Mouse (Mus musculus) heart, embryonic 15.5 days (tissue): ENCODE results near the gene Nfia. TPM values are rescaled to one million over a fixed set of nuclear protein-coding genes. Genes with fewer than 3 reads are reported as not detected.

ENCODE experiments used
- ATAC-seq: fragments of 200-750 bp; cut with Nextera tagmentation; replicated peaks from 2 replicates; pipeline ENCODE4 v1.8.0; 2017; ENCODE audit warnings: low read depth, moderate TSS enrichment; ENCODE audit not compliant: insufficient number of reproducible peaks, insufficient read depth, low FRiP score
- H3K27ac ChIP-seq: fragments of 300-500 bp; sonication (generic); 2 replicates; pipeline ENCODE4 v1.5.1; 2015; ENCODE audit warnings: mild to moderate bottlenecking, inconsistent platforms
- H3K27me3 ChIP-seq: fragments of 300-500 bp; sonication (generic); 2 replicates; pipeline ENCODE4 v1.6.1; 2015; ENCODE audit warnings: inconsistent platforms
- H3K36me3 ChIP-seq: fragments of 300-500 bp; sonication (generic); 2 replicates; pipeline ENCODE4 v1.6.1; 2015; ENCODE audit warnings: mild to moderate bottlenecking, inconsistent platforms
- H3K4me1 ChIP-seq: fragments of 300-500 bp; sonication (generic); replicated peaks from 2 replicates; pipeline ENCODE4 v1.6.1; 2015; ENCODE audit warnings: inconsistent platforms
- H3K4me2 ChIP-seq: fragments of 300-500 bp; sonication (generic); 2 replicates; pipeline ENCODE4 v1.6.1; 2015; ENCODE audit warnings: inconsistent platforms, mild to moderate bottlenecking, moderate library complexity
- H3K4me3 ChIP-seq: fragments of 300-500 bp; sonication (generic); 2 replicates; pipeline ENCODE4 v1.5.1; 2015; ENCODE audit warnings: mild to moderate bottlenecking, inconsistent platforms
- H3K9ac ChIP-seq: fragments of 300-500 bp; sonication (generic); 2 replicates; pipeline ENCODE4 v1.6.1; 2015; ENCODE audit warnings: mild to moderate bottlenecking, inconsistent platforms
- H3K9me3 ChIP-seq: fragments of 300-500 bp; sonication (generic); replicated peaks from 2 replicates; pipeline ENCODE4 v1.6.1; 2016; ENCODE audit warnings: inconsistent platforms
- WGBS: fragments of 180-500 bp; shearing (Covaris S2); methylation state at CpG from one replicate; pipeline ENCODE4 v1.1.7; 2015; ENCODE audit warnings: mixed read lengths; 5-methylcytosine and 5-hydroxymethylcytosine counted together
- polyA plus RNA-seq: library from polyadenylated mRNA; unstranded; fragments of >200 nt; fragmentation: Nextera tagmentation; extraction: Ambion mirVana; gene quantifications from 2 replicates; pipeline ENCODE4 v1.2.1, GENCODE M21; 2015

Nfia gene
- 46.8 and 47.9 TPM in 2 replicates for polyA plus RNA-seq

GRCm38 (mm10) chr4:97772641-97773040 lies at the start of gene Nfia:
Gene Nfia, plus strand, starts transcription at chr4:97772734.
- Histone ChIP-seq H3K27ac (peak within 1 kb of the TSS; percentile 94), H3K9ac (peak within 1 kb of the TSS; percentile 49), H3K27me3 (no peaks in the 10 kb centered on the region), H3K4me3 (peak within 1 kb of the TSS; percentile 51), H3K4me2 (peak within 1 kb of the TSS; percentile 80), H3K4me1 (peaks cover 21% of the 10 kb centered on the region), H3K36me3 (no peaks in the 10 kb centered on the region), H3K9me3 (no peaks in the 10 kb centered on the region)
- ATAC-seq: no peak
- WGBS: under 1% methylated on average over 9 of the region's 9 CpGs

GRCm38 (mm10) chr4:97723374-97723773 lies 49.2 kb upstream of the Nfia start:
- no peaks in the 10 kb centered on the region; the same call in 1 of the 2 replicates for H3K27me3 ChIP-seq

GRCm38 (mm10) chr4:97728520-97728919 lies 44.0 kb upstream of the Nfia start:
- WGBS: 78% methylated on average over 4 of the region's 4 CpGs
- no peaks in the 10 kb centered on the region for H3K36me3 ChIP-seq
- no peaks in the 10 kb centered on the region for H3K9me3 ChIP-seq
- no peaks in the 10 kb centered on the region for H3K27me3 ChIP-seq
- no peak for ATAC-seq
- H3K9ac ChIP-seq: no peak overlapping the region
- no peak overlapping the region for H3K4me3 ChIP-seq
- no peaks in the 10 kb centered on the region for H3K4me1 ChIP-seq
- no peak overlapping the region for H3K27ac ChIP-seq
- no peak overlapping the region for H3K4me2 ChIP-seq

More at GRCm38 (mm10) chr4:97723374-97723773, 49.2 kb upstream of the Nfia start:
- WGBS: 79% methylated on average over 6 of the region's 6 CpGs
- no peaks in the 10 kb centered on the region for H3K4me1 ChIP-seq
- H3K27ac ChIP-seq: no peak overlapping the region
- no peak overlapping the region for H3K4me2 ChIP-seq
- ATAC-seq: no peak
- H3K9ac ChIP-seq: no peak overlapping the region
- no peaks in the 10 kb centered on the region for H3K36me3 ChIP-seq
- H3K9me3 ChIP-seq: no peaks in the 10 kb centered on the region
- no peak overlapping the region for H3K4me3 ChIP-seq

GRCm38 (mm10) chr4:97729999-97730398 lies 42.5 kb upstream of the Nfia start:
- H3K4me1 ChIP-seq: no peaks in the 10 kb centered on the region
- 78% methylated on average over 6 of the region's 6 CpGs for WGBS
- no peak overlapping the region for H3K4me2 ChIP-seq
- no peak overlapping the region for H3K27ac ChIP-seq
- no peak overlapping the region for H3K4me3 ChIP-seq
- H3K9ac ChIP-seq: no peak overlapping the region
- H3K9me3 ChIP-seq: no peaks in the 10 kb centered on the region
- no peaks in the 10 kb centered on the region for H3K27me3 ChIP-seq
- H3K36me3 ChIP-seq: no peaks in the 10 kb centered on the region
- no peak for ATAC-seq

GRCm38 (mm10) chr4:97730416-97730815 lies 42.1 kb upstream of the Nfia start:
- Histone ChIP-seq H3K27ac (no peak overlapping the region), H3K36me3 (no peaks in the 10 kb centered on the region), H3K4me3 (no peak overlapping the region), H3K4me2 (no peak overlapping the region), H3K9ac (no peak overlapping the region), H3K9me3 (no peaks in the 10 kb centered on the region), H3K27me3 (no peaks in the 10 kb centered on the region), H3K4me1 (no peaks in the 10 kb centered on the region)
- ATAC-seq: no peak
- WGBS: 72% methylated on average over 3 of the region's 3 CpGs

GRCm38 (mm10) chr4:97733392-97733791 lies 39.1 kb upstream of the Nfia start:
- no peaks in the 10 kb centered on the region for H3K36me3 ChIP-seq
- ATAC-seq: no peak
- no peaks in the 10 kb centered on the region for H3K9me3 ChIP-seq
- no peaks in the 10 kb centered on the region for H3K4me1 ChIP-seq
- H3K4me3 ChIP-seq: no peak overlapping the region
- WGBS: 44% methylated on average over 1 of the region's 1 CpGs
- no peaks in the 10 kb centered on the region for H3K27me3 ChIP-seq
- no peak overlapping the region for H3K27ac ChIP-seq
- no peak overlapping the region for H3K4me2 ChIP-seq
- no peak overlapping the region for H3K9ac ChIP-seq

- H3K4me3 ChIP-seq: no peak overlapping the region
- no peaks in the 10 kb centered on the region for H3K27me3 ChIP-seq
- H3K36me3 ChIP-seq: no peaks in the 10 kb centered on the region
- H3K9me3 ChIP-seq: no peaks in the 10 kb centered on the region
- no peak overlapping the region for H3K4me2 ChIP-seq
- no peak for ATAC-seq
- WGBS: 60% methylated on average over 5 of the region's 5 CpGs
- H3K9ac ChIP-seq: no peak overlapping the region
- peaks cover 13% of the 10 kb centered on the region for H3K4me1 ChIP-seq
- no peak overlapping the region for H3K27ac ChIP-seq
Observed at GRCm38 (mm10) chr4:97743932-97744331, 28.6 kb upstream of the Nfia start.

GRCm38 (mm10) chr4:97745296-97746105 lies 27.0 kb upstream of the Nfia start:
- Histone ChIP-seq H3K9me3 (no peaks in the 10 kb centered on the region), H3K27ac (no peak overlapping the region), H3K36me3 (no peaks in the 10 kb centered on the region), H3K27me3 (no peaks in the 10 kb centered on the region), H3K9ac (peak overlapping the region; percentile 54), H3K4me2 (peak overlapping the region; percentile 79), H3K4me3 (peak overlapping the region; percentile 49), H3K4me1 (peaks cover 13% of the 10 kb centered on the region)
- ATAC-seq: peak; percentile 73
- 10% methylated on average over 32 of the region's 32 CpGs for WGBS

- Histone ChIP-seq H3K4me3 (peak overlapping the region; percentile 49), H3K27me3 (no peaks in the 10 kb centered on the region), H3K27ac (no peak overlapping the region), H3K4me2 (peak overlapping the region; percentile 79), H3K9me3 (no peaks in the 10 kb centered on the region), H3K4me1 (peaks cover 18% of the 10 kb centered on the region), H3K9ac (peak overlapping the region; percentile 54), H3K36me3 (no peaks in the 10 kb centered on the region)
- ATAC-seq: 0 out of 2 replicates have a peak, but pooled peaks have one; percentile 15
- WGBS: 7% methylated on average over 19 of the region's 19 CpGs
Observed at GRCm38 (mm10) chr4:97746106-97746900, 26.2 kb upstream of the Nfia start.

- Histone ChIP-seq H3K9me3 (no peaks in the 10 kb centered on the region), H3K36me3 (no peaks in the 10 kb centered on the region), H3K27me3 (no peaks in the 10 kb centered on the region), H3K4me1 (peaks cover 41% of the 10 kb centered on the region), H3K27ac (peak overlapping the region; percentile 94), H3K9ac (no peak overlapping the region), H3K4me3 (no peak overlapping the region), H3K4me2 (no peak overlapping the region)
- 42% methylated on average over 4 of the region's 4 CpGs for WGBS
- ATAC-seq: no peak
Observed at GRCm38 (mm10) chr4:97750401-97750800, 22.1 kb upstream of the Nfia start.

GRCm38 (mm10) chr4:97751030-97751482 lies 21.5 kb upstream of the Nfia start:
- under 1% methylated on average over 20 of the region's 20 CpGs for WGBS
- ATAC-seq: peak; percentile 77
- no peaks in the 10 kb centered on the region for H3K36me3 ChIP-seq
- no peaks in the 10 kb centered on the region for H3K27me3 ChIP-seq
- peaks cover 36% of the 10 kb centered on the region for H3K4me1 ChIP-seq
- peak overlapping the region; percentile 74 for H3K9ac ChIP-seq
- H3K4me2 ChIP-seq: peak overlapping the region; percentile 86
- no peaks in the 10 kb centered on the region for H3K9me3 ChIP-seq
- H3K27ac ChIP-seq: peak overlapping the region; percentile 94
- H3K4me3 ChIP-seq: peak overlapping the region; percentile 56
